Mouse (Mus musculus): ENCODE measurements around the gene Thra.

- TF ChIP-seq CTCF (IDR thresholded peaks at IDR 0.05 in 2 of 3, conservative IDR thresholded peaks at IDR 0.05 in 1 of 3; ENCODE audit: control insufficient read depth in 1 of 3, insufficient read depth in 1 of 3, low read depth in 2 of 3, low read length in 3 of 3, poor library complexity in 1 of 3, severe bottlenecking in 1 of 3): no peak
- no peak for TF ChIP-seq SIN3A (IDR thresholded peaks at IDR 0.05; ENCODE audit: low read length)
- no peak for TF ChIP-seq HCFC1 (IDR thresholded peaks at IDR 0.05; ENCODE audit: low read depth, low read length)
- TF ChIP-seq CHD2 (IDR thresholded peaks at IDR 0.05; ENCODE audit: low read length): no peak
- TF ChIP-seq SMC3 (IDR thresholded peaks at IDR 0.05; ENCODE audit: low read depth, low read length): no peak
- TF ChIP-seq UBTF (IDR thresholded peaks at IDR 0.05; ENCODE audit: borderline replicate concordance, insufficient read depth, low read depth, low read length): no peak
Measured at GRCm38 (mm10) chr11:98774582-98775347, 34.3 kb downstream of the Thra start, which contains the start of gene Nr1d1.

Data from MEL (cell line).